Mouse (Mus musculus): ENCODE results near the gene Rad54l. TPM values are rescaled to one million over a fixed set of nuclear protein-coding genes. Genes with fewer than 3 reads are reported as not detected.
A peak's percentile ranks its signal among the peaks of the same experiment; 100 is the strongest.

The Rad54l gene
- polyA plus RNA-seq, 1 experiment from 2014 or later, result 43.2 TPM

DNA sequence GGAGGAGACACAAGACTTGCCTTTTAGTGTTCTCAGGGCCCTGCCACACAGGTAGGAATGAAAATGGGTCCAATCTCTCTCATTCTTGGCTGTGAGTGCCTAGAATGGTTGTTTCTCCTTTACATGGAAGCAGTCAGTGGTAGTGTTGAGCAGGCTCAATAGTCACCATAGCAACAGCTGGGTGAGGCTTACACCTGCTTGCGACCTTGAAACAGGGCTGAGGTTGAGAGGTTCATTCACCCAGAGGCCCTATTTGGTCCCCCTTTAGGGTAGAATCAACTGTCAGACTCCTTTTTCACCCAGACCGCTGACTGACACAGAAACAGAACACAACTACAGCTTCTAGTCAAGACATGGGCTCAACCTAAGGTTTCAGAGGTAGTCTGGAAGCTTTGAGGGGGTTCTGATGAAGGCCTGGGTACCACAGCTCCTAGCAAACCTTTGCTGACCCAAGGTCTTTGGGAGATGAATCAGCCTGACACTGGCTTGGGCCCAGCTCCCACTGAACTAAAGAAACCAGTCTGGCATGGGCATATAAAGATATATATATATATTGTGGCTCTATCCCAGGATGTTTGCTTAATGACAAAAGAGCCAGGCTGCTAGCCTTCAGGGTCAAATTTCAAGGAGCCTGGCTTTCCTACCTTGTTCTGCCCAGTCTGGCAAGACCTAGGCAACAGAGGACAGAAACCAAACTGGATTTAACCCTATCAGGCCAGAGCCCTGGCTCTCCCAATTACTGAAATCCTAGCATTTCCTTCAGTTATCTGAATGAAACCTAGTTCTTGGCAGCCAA is 41.5 kb upstream of the Rad54l start:
- Histone ChIP-seq H3K4me1 (ENCODE audit: insufficient read depth) (peaks cover 8% of the 10 kb centered on the region; the same call in 1 of the 2 replicates), H3K27me3 (ENCODE audit: insufficient read depth, low read length) (no peaks in the 10 kb centered on the region), H3K4me2 (no peak overlapping the region), H3K36me3 (ENCODE audit: insufficient read depth) (peaks cover 5% of the 10 kb centered on the region; the same call in 1 of the 2 replicates), H3K9ac (no peak overlapping the region), H3K4me3 (ENCODE audit: low read depth, low read length) (no peak overlapping the region), H3K27ac (ENCODE audit: low read depth) (peak overlapping the region; percentile 55), H3K9me3 (ENCODE audit: low read depth, low read length) (no peaks in the 10 kb centered on the region)
- WGBS, result 63% methylated on average over 2 of the region's 2 CpGs
- ATAC-seq (ENCODE audit: insufficient read depth) (peak; percentile 45), DNase-seq (peak; percentile 34)
- no peak for TF ChIP-seq CTCF (IDR thresholded peaks at IDR 0.05; ENCODE audit: low read depth)

DNA sequence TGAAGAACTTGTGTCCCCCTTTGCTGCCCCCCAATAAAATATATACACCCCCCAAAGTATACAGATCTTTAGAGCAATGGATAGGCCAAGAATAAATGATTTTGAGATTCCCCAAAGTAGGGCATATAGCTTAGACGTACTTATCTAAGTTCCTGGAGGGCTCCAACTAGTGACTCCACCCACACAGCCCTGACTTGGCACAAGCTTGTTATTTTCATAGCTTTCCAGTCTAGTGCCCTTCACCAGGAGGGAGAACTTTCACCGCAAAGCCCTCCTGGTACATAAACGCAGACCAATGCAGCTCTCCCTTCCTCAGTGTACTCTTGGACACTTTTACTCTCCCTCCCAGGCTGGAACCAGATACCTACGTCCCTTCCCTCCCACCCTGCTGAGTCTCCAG is 38.7 kb upstream of the Rad54l start:
- no peaks in the 10 kb centered on the region for H3K27me3 ChIP-seq (ENCODE audit: insufficient read depth, low read length)
- 67% methylated on average over 4 of the region's 4 CpGs for WGBS
- no peak overlapping the region for H3K27ac ChIP-seq (ENCODE audit: low read depth)
- no peak for TF ChIP-seq CTCF (IDR thresholded peaks at IDR 0.05; ENCODE audit: low read depth)
- no peak for ATAC-seq (ENCODE audit: insufficient read depth)
- no peaks in the 10 kb centered on the region for H3K9me3 ChIP-seq (ENCODE audit: low read depth, low read length)
- H3K4me2 ChIP-seq, result no peak overlapping the region
- H3K36me3 ChIP-seq (ENCODE audit: insufficient read depth), result peaks cover 29% of the 10 kb centered on the region
- H3K4me1 ChIP-seq (ENCODE audit: insufficient read depth), result peaks cover 8% of the 10 kb centered on the region; the same call in 1 of the 2 replicates
- H3K9ac ChIP-seq, result no peak overlapping the region
- no peak overlapping the region for H3K4me3 ChIP-seq (ENCODE audit: low read depth, low read length)
- DNase-seq, result no peak

DNA sequence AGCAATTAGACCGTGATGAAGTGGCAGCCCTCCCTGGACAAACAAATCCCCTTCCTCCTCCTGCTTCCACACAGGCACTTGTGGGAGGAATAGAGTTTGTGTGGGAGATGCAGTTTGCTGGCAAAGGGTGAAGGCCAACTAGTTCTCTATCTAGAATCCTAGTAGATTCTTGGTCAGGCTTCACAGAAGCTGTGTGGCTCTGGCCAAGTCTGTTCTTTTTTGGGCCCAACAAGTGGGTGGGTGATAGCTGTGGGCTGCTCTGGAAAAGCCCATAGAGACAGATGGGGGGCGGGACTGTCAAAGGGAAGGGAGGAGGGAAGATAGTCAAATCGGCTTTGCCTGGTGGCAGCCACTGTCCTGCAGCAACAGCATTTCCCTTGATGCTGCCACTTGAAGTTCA is 37.3 kb upstream of the Rad54l start:
- no peaks in the 10 kb centered on the region for H3K9me3 ChIP-seq (ENCODE audit: low read depth, low read length)
- TF ChIP-seq CTCF (IDR thresholded peaks at IDR 0.05; ENCODE audit: low read depth), result no peak
- DNase-seq, result no peak
- H3K4me1 ChIP-seq (ENCODE audit: insufficient read depth), result 0 out of 2 replicates have a peak, but pooled peaks cover 3% of the 10 kb centered on the region
- no peak overlapping the region for H3K9ac ChIP-seq
- 66% methylated on average over 3 of the region's 3 CpGs for WGBS
- ATAC-seq (ENCODE audit: insufficient read depth), result no peak
- no peak overlapping the region for H3K4me3 ChIP-seq (ENCODE audit: low read depth, low read length)
- no peak overlapping the region for H3K4me2 ChIP-seq
- 0 out of 2 replicates have a peak overlapping the region, but pooled peaks have one; percentile 30 for H3K27ac ChIP-seq (ENCODE audit: low read depth)
- H3K27me3 ChIP-seq (ENCODE audit: insufficient read depth, low read length), result no peaks in the 10 kb centered on the region
- peaks cover 43% of the 10 kb centered on the region for H3K36me3 ChIP-seq (ENCODE audit: insufficient read depth)

DNA sequence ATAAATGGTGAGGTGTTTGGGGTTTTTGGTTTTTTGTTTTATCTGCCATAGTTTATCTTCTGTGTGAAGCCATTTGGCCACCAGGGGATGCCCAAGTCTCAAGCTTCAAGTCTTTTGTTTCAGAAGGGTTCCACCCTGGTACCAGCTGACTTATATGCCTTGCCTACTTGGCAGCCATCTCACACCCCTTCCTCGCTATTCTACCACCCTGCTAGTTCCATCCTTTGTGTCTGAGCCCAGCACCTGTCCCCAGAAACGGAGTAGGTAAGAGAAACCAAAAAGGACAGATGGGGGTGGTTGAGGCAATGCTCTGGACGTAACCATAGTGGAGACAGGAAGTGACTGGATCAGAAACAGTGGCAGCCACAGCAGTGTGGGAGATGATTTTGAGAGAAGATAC is 36.4 kb upstream of the Rad54l start:
- DNase-seq (peak; percentile 70), ATAC-seq (ENCODE audit: insufficient read depth) (no peak)
- H3K36me3 ChIP-seq (ENCODE audit: insufficient read depth), result peaks cover 52% of the 10 kb centered on the region

DNA sequence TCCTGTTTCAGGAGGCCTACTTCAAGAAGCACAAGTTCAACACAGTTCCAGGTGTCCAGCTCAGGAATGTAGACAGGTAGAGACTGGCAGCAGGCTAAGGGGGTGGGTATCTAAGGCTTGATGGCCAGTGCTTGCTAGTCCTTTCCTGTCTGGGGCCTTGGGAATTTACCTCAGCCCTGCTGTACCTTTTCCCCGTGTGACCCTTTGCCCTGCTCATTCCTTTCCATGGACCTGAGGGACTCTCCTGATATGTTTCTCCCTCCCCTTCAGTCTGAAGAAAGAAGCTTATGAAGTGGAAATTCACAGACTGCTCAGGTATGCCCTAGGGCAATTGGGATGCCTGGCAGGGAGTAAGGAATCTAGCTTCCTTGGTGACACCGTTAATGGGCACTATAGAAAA is 34.4 kb upstream of the Rad54l start:
- Histone ChIP-seq H3K4me2 (no peak overlapping the region), H3K27me3 (ENCODE audit: insufficient read depth, low read length) (no peaks in the 10 kb centered on the region), H3K9ac (no peak overlapping the region), H3K4me1 (ENCODE audit: insufficient read depth) (no peaks in the 10 kb centered on the region), H3K4me3 (ENCODE audit: low read depth, low read length) (no peak overlapping the region), H3K9me3 (ENCODE audit: low read depth, low read length) (no peaks in the 10 kb centered on the region), H3K36me3 (ENCODE audit: insufficient read depth) (peaks cover 72% of the 10 kb centered on the region), H3K27ac (ENCODE audit: low read depth) (no peak overlapping the region)
- WGBS, result 87% methylated on average over 2 of the region's 2 CpGs
- TF ChIP-seq CTCF (IDR thresholded peaks at IDR 0.05; ENCODE audit: low read depth), result no peak
- DNase-seq, result no peak
- ATAC-seq (ENCODE audit: insufficient read depth), result no peak

More for the DNA sequence above, 36.4 kb upstream of the Rad54l start:
- H3K27me3 ChIP-seq (ENCODE audit: insufficient read depth, low read length), result no peaks in the 10 kb centered on the region
- no peak overlapping the region for H3K4me2 ChIP-seq
- no peaks in the 10 kb centered on the region for H3K9me3 ChIP-seq (ENCODE audit: low read depth, low read length)
- WGBS, result 64% methylated on average over 3 of the region's 3 CpGs
- TF ChIP-seq CTCF (IDR thresholded peaks at IDR 0.05; ENCODE audit: low read depth), result peak; percentile 72
- no peak overlapping the region for H3K27ac ChIP-seq (ENCODE audit: low read depth)
- H3K4me3 ChIP-seq (ENCODE audit: low read depth, low read length), result no peak overlapping the region
- H3K9ac ChIP-seq, result no peak overlapping the region
- H3K4me1 ChIP-seq (ENCODE audit: insufficient read depth), result no peaks in the 10 kb centered on the region

DNA sequence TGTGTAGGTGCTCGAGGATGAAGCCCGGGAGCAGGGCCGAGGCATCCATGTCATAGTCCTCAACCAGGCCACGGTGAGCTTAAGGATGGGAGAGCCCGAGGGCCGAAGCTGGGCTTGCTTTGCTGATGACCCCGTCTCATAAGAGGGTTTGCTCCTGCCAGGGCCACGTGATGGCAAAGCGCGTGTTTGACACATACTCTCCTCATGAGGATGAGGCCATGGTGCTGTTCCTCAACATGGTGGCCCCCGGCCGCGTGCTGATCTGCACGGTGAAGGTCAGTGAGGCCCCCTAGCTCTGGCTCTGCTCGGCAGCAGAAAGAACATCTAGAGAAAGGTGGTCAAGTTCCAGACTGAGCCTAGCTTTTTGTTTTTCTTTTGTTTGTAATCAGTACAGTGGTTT is 29.2 kb upstream of the Rad54l start:
- Histone ChIP-seq H3K27ac (ENCODE audit: low read depth) (no peak overlapping the region), H3K4me1 (ENCODE audit: insufficient read depth) (no peaks in the 10 kb centered on the region), H3K4me3 (ENCODE audit: low read depth, low read length) (no peak overlapping the region), H3K9ac (no peak overlapping the region), H3K4me2 (no peak overlapping the region), H3K9me3 (ENCODE audit: low read depth, low read length) (no peaks in the 10 kb centered on the region), H3K36me3 (ENCODE audit: insufficient read depth) (peaks cover 60% of the 10 kb centered on the region), H3K27me3 (ENCODE audit: insufficient read depth, low read length) (no peaks in the 10 kb centered on the region)
- 92% methylated on average over 15 of the region's 15 CpGs for WGBS
- no peak for DNase-seq
- TF ChIP-seq CTCF (IDR thresholded peaks at IDR 0.05; ENCODE audit: low read depth), result no peak
- no peak for ATAC-seq (ENCODE audit: insufficient read depth)

DNA sequence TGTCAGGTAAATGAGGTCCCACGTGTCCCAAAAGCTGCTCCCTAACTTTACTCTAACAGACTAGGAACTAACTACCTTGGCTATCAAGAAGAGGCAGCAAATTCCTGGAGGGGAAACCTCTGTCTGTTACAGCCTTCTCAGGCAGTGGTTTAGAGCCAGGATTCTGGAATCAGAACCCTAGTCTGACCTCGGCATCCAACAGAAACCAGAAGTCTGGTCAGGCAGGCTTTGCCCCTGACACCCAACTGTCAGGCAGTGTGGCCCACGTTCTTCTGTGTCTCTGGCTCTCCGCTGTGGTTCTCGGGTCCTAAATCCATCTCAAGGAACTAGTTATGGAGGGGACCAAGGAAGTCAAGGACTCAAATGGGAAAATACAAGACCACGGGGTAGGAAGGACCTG is 27.7 kb upstream of the Rad54l start, which contains the start of gene Lurap1:
Gene Lurap1 (minus strand): TSS at position 101 of the 400 bp plus-strand sequence.
- peak within 1 kb of the TSS; percentile 95 for H3K9ac ChIP-seq
- whole genome bisulfite sequencing, result 62% methylated on average over 6 of the region's 6 CpGs
- no peaks in the 10 kb centered on the region for H3K4me1 ChIP-seq (ENCODE audit: insufficient read depth)
- H3K27ac ChIP-seq (ENCODE audit: low read depth), result peak within 1 kb of the TSS; percentile 88
- no peak for DNase-seq
- H3K27me3 ChIP-seq (ENCODE audit: insufficient read depth, low read length), result no peaks in the 10 kb centered on the region
- H3K4me3 ChIP-seq (ENCODE audit: low read depth, low read length), result peak within 1 kb of the TSS; percentile 80
- H3K36me3 ChIP-seq (ENCODE audit: insufficient read depth), result peaks cover 45% of the 10 kb centered on the region
- TF ChIP-seq CTCF (IDR thresholded peaks at IDR 0.05; ENCODE audit: low read depth), result no peak
- H3K9me3 ChIP-seq (ENCODE audit: low read depth, low read length), result no peaks in the 10 kb centered on the region
- ATAC-seq (ENCODE audit: insufficient read depth), result no peak
- peak within 1 kb of the TSS; percentile 88 for H3K4me2 ChIP-seq

All from lung, embryonic 14.5 days (tissue).